Mouse (Mus musculus) liver, postnatal 0 days (tissue): ENCODE data around the gene Hook1. TPM values are rescaled to one million over a fixed set of nuclear protein-coding genes. Genes with fewer than 3 reads are reported as not detected.

Experiments used
- ATAC-seq: fragments of 200-750 bp; cut with Nextera tagmentation; 2 replicates; pipeline ENCODE4 v1.8.0; 2017; ENCODE audit warnings: mild to moderate bottlenecking, moderate library complexity
- DNase-seq: peaks from one replicate; pipeline ENCODE4 v3.0.0-alpha.2; 2016
- H3K27ac ChIP-seq: fragments of 300-500 bp; sonication (generic); 2 replicates; pipeline ENCODE4 v1.5.1; 2014; ENCODE audit warnings: antibody characterized with exemption, moderate library complexity, mild to moderate bottlenecking, low read depth
- H3K27me3 ChIP-seq: fragments of 300-500 bp; sonication (generic); 2 replicates; pipeline ENCODE4 v1.6.1; 2014; ENCODE audit warnings: low read length, control low read depth, mixed read lengths; ENCODE audit not compliant: insufficient read depth
- H3K36me3 ChIP-seq: fragments of 300-500 bp; sonication (generic); replicated peaks from 2 replicates; pipeline ENCODE4 v1.6.1; 2014; ENCODE audit warnings: mild to moderate bottlenecking, control low read depth, low read length, moderate library complexity, mixed read lengths; ENCODE audit not compliant: insufficient read depth
- H3K4me1 ChIP-seq: fragments of 300-500 bp; sonication (generic); 2 replicates; pipeline ENCODE4 v1.6.1; 2014; ENCODE audit warnings: antibody characterized with exemption, mild to moderate bottlenecking, control low read depth; ENCODE audit not compliant: insufficient read depth
- H3K4me2 ChIP-seq: fragments of 300-500 bp; sonication (generic); 2 replicates; pipeline ENCODE4 v1.6.1; 2014; ENCODE audit warnings: low read depth, mild to moderate bottlenecking, low read length, moderate library complexity, mixed read lengths
- H3K4me3 ChIP-seq: fragments of 300-500 bp; sonication (generic); 2 replicates; pipeline ENCODE4 v1.5.1; 2014; ENCODE audit warnings: low read depth, low read length
- H3K9ac ChIP-seq: fragments of 300-500 bp; sonication (generic); replicated peaks from 2 replicates; pipeline ENCODE4 v1.6.1; 2014; ENCODE audit warnings: mild to moderate bottlenecking, moderate library complexity
- H3K9me3 ChIP-seq: fragments of 300-500 bp; sonication (generic); 2 replicates; pipeline ENCODE4 v1.6.1; 2016; ENCODE audit warnings: mild to moderate bottlenecking, control low read depth, low read length, mixed read lengths
- CTCF ChIP-seq: sonication (generic); IDR thresholded peaks from 2 replicates; pipeline ENCODE4 v1.5.1; 2016; ENCODE audit warnings: antibody characterized with exemption, low read depth
- EP300 ChIP-seq: IDR thresholded peaks from 2 replicates; pipeline ENCODE4 v1.6.1; 2016; ENCODE audit warnings: antibody characterized with exemption, low read depth, mild to moderate bottlenecking
- WGBS: fragments of 180-500 bp; shearing (Covaris S2); extraction: QIAGEN DNeasy Blood & Tissue Kit; methylation state at CpG from one replicate; pipeline ENCODE4 v1.1.7; 2014; ENCODE audit not compliant: insufficient replicate concordance; 5-methylcytosine and 5-hydroxymethylcytosine counted together
- polyA plus RNA-seq: library from polyadenylated mRNA; unstranded; fragments of >200 nt; fragmentation: Nextera tagmentation; extraction: Ambion mirVana; gene quantifications from 2 replicates; pipeline ENCODE4 v1.2.1, GENCODE M21; 2015

The Hook1 gene
- polyA plus RNA-seq, 1 experiment from 2014 or later = 12.2 TPM

DNA sequence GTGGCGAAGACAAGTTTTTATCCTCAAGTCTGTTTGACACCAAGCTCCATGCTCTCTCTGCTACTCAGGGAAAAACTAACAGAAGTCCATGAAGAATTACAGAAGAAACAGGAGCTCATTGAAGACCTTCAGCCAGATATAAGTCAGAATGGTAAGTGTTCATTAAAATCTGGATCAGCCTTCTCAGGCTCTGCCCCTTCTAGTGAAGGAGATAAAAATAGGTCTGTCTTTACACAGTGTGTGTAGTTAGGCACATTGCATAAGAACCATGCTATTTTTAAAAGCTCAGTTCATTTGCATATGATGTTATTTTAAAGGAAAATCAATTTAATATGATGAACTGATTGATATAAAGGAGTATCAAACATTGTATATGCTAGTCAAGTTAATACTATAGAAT, 49.8 kb downstream of the Hook1 start:
- no peak overlapping the region for H3K4me3 ChIP-seq
- DNase-seq (no peak), ATAC-seq (no peak)
- H3K27ac ChIP-seq = no peak overlapping the region
- 75% methylated on average over 1 of the region's 1 CpGs for WGBS
- no peak overlapping the region for H3K4me2 ChIP-seq
- TF ChIP-seq EP300 (no peak), CTCF (no peak)
- H3K36me3 ChIP-seq = peaks cover 6% of the 10 kb centered on the region; the same call in 1 of the 2 replicates
- no peaks in the 10 kb centered on the region for H3K9me3 ChIP-seq
- no peak overlapping the region for H3K9ac ChIP-seq
- H3K27me3 ChIP-seq = no peaks in the 10 kb centered on the region
- no peaks in the 10 kb centered on the region for H3K4me1 ChIP-seq

DNA sequence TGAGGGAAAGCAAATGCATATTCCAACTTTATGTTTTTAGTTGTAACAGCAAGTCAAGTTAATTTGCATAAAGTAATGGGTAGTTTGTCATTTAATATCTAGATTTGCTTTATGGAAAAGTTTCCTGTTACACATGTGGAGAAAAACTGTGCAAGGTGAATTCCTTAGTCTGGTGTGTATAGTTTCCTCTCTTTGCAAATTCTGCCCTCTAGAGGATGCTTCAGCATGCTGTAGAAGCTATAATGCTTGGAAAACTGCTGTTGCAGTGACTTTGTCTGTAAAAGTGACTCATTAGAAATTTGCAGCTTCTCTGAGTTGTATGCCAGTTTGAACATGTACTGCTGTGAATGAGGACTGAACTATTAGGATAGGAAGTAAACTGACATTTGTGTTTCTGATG, 55.8 kb downstream of the Hook1 start:
- Histone ChIP-seq H3K36me3 (peaks cover 4% of the 10 kb centered on the region; the same call in 1 of the 2 replicates), H3K4me1 (no peaks in the 10 kb centered on the region), H3K4me3 (no peak overlapping the region), H3K4me2 (no peak overlapping the region), H3K27ac (no peak overlapping the region), H3K27me3 (no peaks in the 10 kb centered on the region), H3K9me3 (no peaks in the 10 kb centered on the region), H3K9ac (no peak overlapping the region)
- ATAC-seq = no peak
- TF ChIP-seq EP300 (no peak), CTCF (peak; percentile 49)
- no peak for DNase-seq

DNA sequence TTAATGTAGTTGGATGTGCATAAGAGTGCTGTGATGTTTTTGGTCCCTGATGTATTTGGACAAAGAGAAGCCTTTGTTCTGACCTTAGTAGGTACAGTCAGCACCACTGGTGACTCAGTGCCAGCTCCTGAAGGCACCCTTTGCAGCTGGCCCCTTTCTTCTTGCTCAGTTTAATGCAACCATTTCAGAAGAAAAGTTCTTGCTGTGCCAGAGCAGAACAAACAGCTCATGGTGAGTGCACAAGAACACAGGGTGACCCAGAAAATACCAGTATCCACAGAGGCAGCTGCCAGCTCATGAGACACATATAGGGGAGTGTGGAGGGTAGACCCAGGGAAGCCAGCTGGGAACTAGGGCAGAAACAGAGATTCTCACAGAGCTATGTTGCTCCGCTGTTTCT, 61.4 kb downstream of the Hook1 start:
- no peak overlapping the region for H3K9ac ChIP-seq
- no peaks in the 10 kb centered on the region for H3K4me1 ChIP-seq
- DNase-seq = no peak
- H3K27me3 ChIP-seq = no peaks in the 10 kb centered on the region
- 93% methylated on average over 1 of the region's 1 CpGs for WGBS
- H3K4me2 ChIP-seq = no peak overlapping the region
- H3K4me3 ChIP-seq = no peak overlapping the region
- H3K9me3 ChIP-seq = no peaks in the 10 kb centered on the region
- H3K27ac ChIP-seq = no peak overlapping the region
- H3K36me3 ChIP-seq = no peaks in the 10 kb centered on the region
- no peak for TF ChIP-seq EP300
- TF ChIP-seq CTCF = no peak
- no peak for ATAC-seq

DNA sequence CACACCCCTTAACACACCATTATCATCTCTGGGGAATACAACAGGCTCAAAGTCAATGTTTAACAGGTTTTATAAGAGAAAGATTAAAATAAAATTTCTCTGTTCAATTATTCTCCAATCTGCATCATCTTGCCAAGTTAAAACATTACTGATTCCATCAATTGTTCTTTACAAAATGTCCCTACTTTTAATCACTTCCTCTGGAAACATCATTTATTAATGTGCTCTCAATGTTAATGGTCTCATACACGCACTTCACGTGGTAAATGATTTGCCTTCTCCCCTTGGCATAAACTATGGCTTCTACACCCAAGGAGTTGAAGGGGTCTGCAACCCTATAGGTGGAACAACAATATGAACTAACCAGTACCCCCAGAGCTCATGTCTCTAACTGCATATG, 93.1 kb downstream of the Hook1 start:
- Histone ChIP-seq H3K9me3 (no peaks in the 10 kb centered on the region), H3K27me3 (no peaks in the 10 kb centered on the region), H3K4me2 (no peak overlapping the region), H3K36me3 (no peaks in the 10 kb centered on the region), H3K4me3 (no peak overlapping the region), H3K4me1 (no peaks in the 10 kb centered on the region), H3K9ac (no peak overlapping the region), H3K27ac (no peak overlapping the region)
- ATAC-seq = no peak
- no peak for DNase-seq
- WGBS = 84% methylated on average over 2 of the region's 2 CpGs
- TF ChIP-seq CTCF = no peak
- no peak for TF ChIP-seq EP300

DNA sequence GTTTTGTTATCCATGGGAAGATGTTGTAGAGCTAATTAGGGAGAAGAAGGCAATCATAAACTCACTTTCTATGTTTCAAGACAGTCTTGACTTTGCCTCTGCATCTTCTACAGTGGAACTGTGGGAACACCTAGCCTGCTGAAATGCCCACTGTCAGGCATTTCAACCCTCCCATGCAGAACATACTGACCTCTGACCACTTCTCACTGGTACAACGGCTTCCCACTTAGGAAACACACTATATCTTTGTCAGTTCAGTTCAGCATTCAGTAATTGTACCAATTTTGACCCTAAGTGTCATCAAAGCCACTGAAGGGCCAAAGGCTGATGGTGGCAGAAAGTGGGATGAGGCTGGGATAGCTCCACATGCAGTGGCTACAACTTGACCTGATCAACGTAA, 95.0 kb downstream of the Hook1 start:
- 68% methylated on average over 2 of the region's 2 CpGs for WGBS

More for the DNA sequence above, 95.0 kb downstream of the Hook1 start:
- Histone ChIP-seq H3K4me1 (no peaks in the 10 kb centered on the region), H3K4me3 (no peak overlapping the region), H3K9me3 (no peaks in the 10 kb centered on the region), H3K4me2 (no peak overlapping the region), H3K27ac (no peak overlapping the region), H3K9ac (no peak overlapping the region), H3K36me3 (no peaks in the 10 kb centered on the region), H3K27me3 (no peaks in the 10 kb centered on the region)
- TF ChIP-seq CTCF (no peak), EP300 (no peak)
- no peak for ATAC-seq
- no peak for DNase-seq

Other genes with a start within 250 kb of the Hook1 start
- gene Cyp2j13, start 110.3 kb downstream of the Hook1 start, polyA plus RNA-seq = not detected in 2 replicates
- gene Cyp2j12, start 173.9 kb downstream of the Hook1 start, polyA plus RNA-seq = not detected in 2 replicates